ENCODE assay signal across 11 mouse cellular contexts in the genomic region with DNA sequence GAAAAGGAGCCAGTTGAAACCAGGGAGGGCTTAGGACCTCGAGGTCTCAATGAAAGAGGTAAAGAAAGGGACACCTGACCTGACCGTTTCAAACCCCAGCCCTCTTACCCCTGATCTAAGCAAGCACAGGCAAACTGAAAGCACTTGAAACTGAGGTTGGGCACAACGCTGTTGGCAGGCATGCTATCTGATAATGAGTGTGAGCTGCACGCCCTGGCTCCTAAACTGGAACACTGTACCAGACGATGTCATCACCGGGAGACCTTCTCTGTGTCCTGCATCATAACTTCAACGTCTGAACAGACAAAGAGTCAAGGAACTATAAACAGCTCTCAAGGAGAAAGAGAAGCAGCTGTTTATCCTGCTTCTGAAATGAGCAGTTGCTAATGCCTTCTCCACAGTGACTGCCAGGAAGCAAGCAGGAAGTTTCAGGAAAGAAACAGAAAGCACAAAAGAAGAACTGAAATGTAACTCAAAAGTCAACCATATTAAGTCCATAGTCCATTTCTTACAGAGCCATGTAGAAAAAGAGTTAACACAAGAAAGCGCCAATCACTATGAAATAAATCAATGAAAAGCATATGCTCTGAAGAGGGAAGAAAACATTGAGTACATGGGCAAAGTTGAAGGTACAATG.
DNase-seq lines count a peak whose midpoint lies in the region; ATAC-seq and TF ChIP-seq lines count a peak whose summit lies in the region.
"Had no signal": no experiment of that assay in that cellular context is flagged by ENCODE, and none has a peak within 500 bp of the region (broad histone marks: within the 10 kb centered on the region; RNA-seq: fewer than 3 reads in every experiment).

No protein-coding gene starts in this region.

- DNase-seq in kidney, adult 2 months = no peak
- no peak for DNase-seq in kidney, adult 18-20 months
- DNase-seq in intestine, embryonic 14.5 days (ENCODE audit: low spot score) = no peak
- no peak for DNase-seq in thymus, postnatal 10 days (ENCODE audit: low spot score in 2 of 2)
- DNase-seq in ovary, postnatal 10 days (ENCODE audit: low spot score) = no peak
- no peak for DNase-seq in frontal cortex, postnatal 14 days (ENCODE audit: low spot score in 2 of 2)
- DNase-seq: adrenal gland, postnatal 25 days; thymus, adult 2 months had no signal

- 34% methylated on average over 8 of the region's 8 CpGs for WGBS in kidney, adult 2 months
- WGBS in embryonic facial prominence, embryonic 13.5 days = 47% methylated on average over 8 of the region's 8 CpGs
- WGBS in intestine, embryonic 14.5 days = 26% methylated on average over 8 of the region's 8 CpGs

- no peak overlapping the region for H3K27ac ChIP-seq in kidney, adult 2 months (ENCODE audit: insufficient read depth, low read depth, low read length)
- H3K27ac ChIP-seq in embryonic facial prominence, embryonic 13.5 days = no peak overlapping the region; the same call in 1 of the 2 replicates
- H3K27ac ChIP-seq in intestine, embryonic 14.5 days (ENCODE audit: low read depth) = 0 out of 2 replicates have a peak overlapping the region, but pooled peaks have one; percentile 5
- H3K27ac ChIP-seq: limb, embryonic 13.5 days had no signal

- H3K9me3 ChIP-seq in embryonic facial prominence, embryonic 13.5 days = no peaks in the 10 kb centered on the region
- no peaks in the 10 kb centered on the region for H3K9me3 ChIP-seq in intestine, embryonic 14.5 days (ENCODE audit: control insufficient read depth, low read length)
- no peaks in the 10 kb centered on the region for H3K9me3 ChIP-seq in megakaryocyte, embryonic 14.5 days
- H3K9me3 ChIP-seq: limb, embryonic 13.5 days had no signal

- no peaks in the 10 kb centered on the region for H3K27me3 ChIP-seq in kidney, adult 2 months (replicated peaks; ENCODE audit: control insufficient read depth, insufficient read depth, low read length)
- H3K27me3 ChIP-seq in embryonic facial prominence, embryonic 13.5 days = no peaks in the 10 kb centered on the region
- H3K27me3 ChIP-seq in intestine, embryonic 14.5 days (replicated peaks; ENCODE audit: control insufficient read depth, insufficient read depth, low read length) = no peaks in the 10 kb centered on the region
- H3K27me3 ChIP-seq in megakaryocyte, embryonic 14.5 days (replicated peaks) = no peaks in the 10 kb centered on the region
- H3K27me3 ChIP-seq: limb, embryonic 13.5 days had no signal

- TF ChIP-seq CTCF in kidney, adult 2 months (conservative IDR thresholded peaks at IDR 0.05; ENCODE audit: insufficient read depth, insufficient read length, low read depth, low read length) = no peak

- peak overlapping the region; percentile 2; the same call in 1 of the 2 replicates for H3K4me3 ChIP-seq in kidney, adult 2 months (ENCODE audit: insufficient read depth, low read depth, low read length)
- no peak overlapping the region for H3K4me3 ChIP-seq in embryonic facial prominence, embryonic 13.5 days
- H3K4me3 ChIP-seq in intestine, embryonic 14.5 days (ENCODE audit: low read depth, low read length) = no peak overlapping the region
- H3K4me3 ChIP-seq in megakaryocyte, embryonic 14.5 days (replicated peaks) = peak overlapping the region; percentile 86
- H3K4me3 ChIP-seq: limb, embryonic 13.5 days had no signal

- no peak for ATAC-seq in embryonic facial prominence, embryonic 13.5 days (ENCODE audit: insufficient number of reproducible peaks, insufficient read depth, low FRiP score, low TSS enrichment, low read depth)
- no peak for ATAC-seq in intestine, embryonic 14.5 days (replicated peaks; ENCODE audit: low FRiP score, low TSS enrichment, low read depth)

- TF ChIP-seq POLR2A in kidney, adult 2 months (IDR thresholded peaks at IDR 0.05; ENCODE audit: low read depth, low read length) = no peak

- no peak overlapping the region for H3K9ac ChIP-seq in embryonic facial prominence, embryonic 13.5 days
- no peak overlapping the region for H3K9ac ChIP-seq in intestine, embryonic 14.5 days (ENCODE audit: low read length)
- H3K9ac ChIP-seq: limb, embryonic 13.5 days had no signal

- no peaks in the 10 kb centered on the region for H3K36me3 ChIP-seq in kidney, adult 2 months (ENCODE audit: control insufficient read depth, insufficient read depth, low read length)
- no peaks in the 10 kb centered on the region for H3K36me3 ChIP-seq in embryonic facial prominence, embryonic 13.5 days
- H3K36me3 ChIP-seq in intestine, embryonic 14.5 days (ENCODE audit: control insufficient read depth, insufficient read depth, low read length) = no peaks in the 10 kb centered on the region
- H3K36me3 ChIP-seq in megakaryocyte, embryonic 14.5 days (replicated peaks; ENCODE audit: low read length) = no peaks in the 10 kb centered on the region
- H3K36me3 ChIP-seq: limb, embryonic 13.5 days had no signal

- peak overlapping the region; percentile 12; the same call in 1 of the 2 replicates for H3K4me2 ChIP-seq in embryonic facial prominence, embryonic 13.5 days
- peak overlapping the region; percentile 26; the same call in 1 of the 2 replicates for H3K4me2 ChIP-seq in intestine, embryonic 14.5 days (ENCODE audit: low read length)
- H3K4me2 ChIP-seq: limb, embryonic 13.5 days had no signal

- no peaks in the 10 kb centered on the region for H3K4me1 ChIP-seq in kidney, adult 2 months (ENCODE audit: control insufficient read depth, insufficient read depth, low read length)
- peaks cover 6% of the 10 kb centered on the region for H3K4me1 ChIP-seq in embryonic facial prominence, embryonic 13.5 days
- H3K4me1 ChIP-seq in intestine, embryonic 14.5 days (replicated peaks; ENCODE audit: control insufficient read depth, insufficient read depth, low read length) = 0 out of 2 replicates have a peak, but pooled peaks cover 8% of the 10 kb centered on the region
- peaks cover 7% of the 10 kb centered on the region; the same call in 1 of the 2 replicates for H3K4me1 ChIP-seq in megakaryocyte, embryonic 14.5 days

Comparison
In these comparisons a context has a peak if more than half of its experiments do, and no peak if none do; other contexts are left out.
1. H3K4me3 ChIP-seq: peak in kidney, adult 2 months (single experiment) and megakaryocyte, embryonic 14.5 days (single experiment); none in embryonic facial prominence, embryonic 13.5 days (single experiment) and intestine, embryonic 14.5 days (single experiment).